Mouse (Mus musculus) G1E (cell line): ENCODE data around the gene Camkmt.

Experiments
- CTCF ChIP-seq: IDR thresholded peaks from 2 replicates; pipeline ENCODE4 v1.5.1; 2012; ENCODE audit warnings: low read depth, low read length, inconsistent platforms, mixed read lengths
- GATA1 ChIP-seq: IDR thresholded peaks from 2 replicates; pipeline ENCODE4 v1.6.1; 2012; ENCODE audit warnings: borderline replicate concordance, low read length, inconsistent platforms, mixed read lengths
- GATA2 ChIP-seq: IDR thresholded peaks from 2 replicates; pipeline ENCODE4 v1.6.1; 2012; ENCODE audit warnings: low read depth, low read length, inconsistent platforms, borderline replicate concordance
- POLR2AphosphoS5 ChIP-seq: IDR thresholded peaks from 2 replicates; pipeline ENCODE4 v1.6.1; 2012; ENCODE audit warnings: low read depth, low read length, inconsistent platforms; ENCODE audit not compliant: insufficient replicate concordance

DNA sequence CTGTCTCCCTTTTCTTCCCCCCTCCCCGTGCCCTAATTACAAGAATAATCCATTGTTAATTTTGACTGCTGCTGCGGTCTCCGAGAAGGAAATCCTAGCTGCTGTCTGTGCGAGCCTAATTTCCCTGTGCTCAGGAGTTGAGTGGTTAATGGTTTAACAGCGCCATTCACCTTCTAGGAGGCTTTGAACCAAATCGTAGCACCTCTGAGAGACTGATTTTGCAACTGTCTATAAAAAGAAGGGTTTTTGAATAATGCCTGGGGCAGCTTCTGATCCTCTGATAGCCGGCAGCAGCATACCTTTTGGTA, 99.7 kb downstream of the Camkmt start:
- TF ChIP-seq CTCF (no peak), POLR2AphosphoS5 (no peak), GATA1 (no peak), GATA2 (no peak)
